Mouse (Mus musculus) intestine, postnatal 0 days (tissue): ENCODE measurements around the gene Slc29a3. TPM values are rescaled to one million over a fixed set of nuclear protein-coding genes. Genes with fewer than 3 reads are reported as not detected.

Experiments used
- ATAC-seq: fragments of 200-750 bp; cut with Nextera tagmentation; 2 replicates; pipeline ENCODE4 v1.8.0; 2017; ENCODE audit warnings: mild to moderate bottlenecking, moderate TSS enrichment, moderate library complexity
- H3K27ac ChIP-seq: fragments of 300-500 bp; sonication (generic); 2 replicates; pipeline ENCODE4 v1.5.1; 2014; ENCODE audit warnings: mild to moderate bottlenecking, low read depth, low read length, moderate library complexity
- H3K27me3 ChIP-seq: fragments of 300-500 bp; sonication (generic); replicated peaks from 2 replicates; pipeline ENCODE4 v1.6.1; 2014; ENCODE audit warnings: low read length, mixed read lengths; ENCODE audit not compliant: control insufficient read depth, insufficient read depth
- H3K36me3 ChIP-seq: fragments of 300-500 bp; sonication (generic); 2 replicates; pipeline ENCODE4 v1.6.1; 2014; ENCODE audit warnings: mild to moderate bottlenecking, moderate library complexity; ENCODE audit not compliant: control insufficient read depth, insufficient read depth
- H3K4me1 ChIP-seq: fragments of 300-500 bp; sonication (generic); replicated peaks from 2 replicates; pipeline ENCODE4 v1.6.1; 2014; ENCODE audit warnings: antibody characterized with exemption, low read length, mixed read lengths; ENCODE audit not compliant: control insufficient read depth, insufficient read depth
- H3K4me2 ChIP-seq: fragments of 300-500 bp; sonication (generic); replicated peaks from 2 replicates; pipeline ENCODE4 v1.6.1; 2014; ENCODE audit warnings: low read depth, mild to moderate bottlenecking, moderate library complexity
- H3K4me3 ChIP-seq: fragments of 300-500 bp; sonication (generic); 2 replicates; pipeline ENCODE4 v1.5.1; 2014; ENCODE audit warnings: low read depth, low read length
- H3K9ac ChIP-seq: fragments of 300-500 bp; sonication (generic); 2 replicates; pipeline ENCODE4 v1.6.1; 2014; ENCODE audit warnings: mild to moderate bottlenecking, low read depth, low read length
- H3K9me3 ChIP-seq: fragments of 300-500 bp; sonication (generic); 2 replicates; pipeline ENCODE4 v1.6.1; 2016; ENCODE audit warnings: mixed run types; ENCODE audit not compliant: control insufficient read depth
- CTCF ChIP-seq: sonication (generic); IDR thresholded peaks from 2 replicates; pipeline ENCODE4 v1.5.1; 2016; ENCODE audit warnings: low read depth, mild to moderate bottlenecking, control low read depth, antibody characterized with exemption, moderate library complexity
- WGBS: fragments of 180-500 bp; shearing (Covaris S2); extraction: QIAGEN DNeasy Blood & Tissue Kit; methylation state at CpG from one replicate; pipeline ENCODE4 v1.1.7; 2014; 5-methylcytosine and 5-hydroxymethylcytosine counted together
- polyA plus RNA-seq: library from polyadenylated mRNA; unstranded; fragments of >200 nt; fragmentation: Nextera tagmentation; extraction: Ambion mirVana; gene quantifications from 2 replicates; pipeline ENCODE4 v1.2.1, GENCODE M21; 2015

Gene Slc29a3
- polyA plus RNA-seq, 1 experiment from 2014 or later = 6.3 TPM

- no peak for ATAC-seq
- no peaks in the 10 kb centered on the region for H3K9me3 ChIP-seq
- no peak overlapping the region for H3K27ac ChIP-seq
- H3K9ac ChIP-seq = no peak overlapping the region
- no peak overlapping the region for H3K4me2 ChIP-seq
- no peaks in the 10 kb centered on the region for H3K36me3 ChIP-seq
- no peaks in the 10 kb centered on the region for H3K27me3 ChIP-seq
- peaks cover 12% of the 10 kb centered on the region; the same call in 1 of the 2 replicates for H3K4me1 ChIP-seq
- WGBS = 63% methylated on average over 7 of the region's 7 CpGs
- no peak overlapping the region for H3K4me3 ChIP-seq
- TF ChIP-seq CTCF = no peak
Observed at GRCm38 (mm10) chr10:60796474-60796873, 43.9 kb upstream of the Slc29a3 start.

GRCm38 (mm10) chr10:60796028-60796427 lies 43.4 kb upstream of the Slc29a3 start:
- Histone ChIP-seq H3K4me1 (peaks cover 11% of the 10 kb centered on the region; the same call in 1 of the 2 replicates), H3K9ac (no peak overlapping the region), H3K4me2 (no peak overlapping the region), H3K4me3 (no peak overlapping the region), H3K9me3 (no peaks in the 10 kb centered on the region), H3K36me3 (no peaks in the 10 kb centered on the region), H3K27ac (no peak overlapping the region), H3K27me3 (no peaks in the 10 kb centered on the region)
- 53% methylated on average over 5 of the region's 5 CpGs for WGBS
- ATAC-seq = no peak
- TF ChIP-seq CTCF = 0 out of 2 replicates have a peak, but pooled peaks have one; percentile 2

- Histone ChIP-seq H3K4me1 (0 out of 2 replicates have a peak, but pooled peaks cover 7% of the 10 kb centered on the region), H3K9me3 (no peaks in the 10 kb centered on the region), H3K27ac (peak overlapping the region; percentile 41), H3K4me3 (no peak overlapping the region), H3K36me3 (no peaks in the 10 kb centered on the region), H3K27me3 (no peaks in the 10 kb centered on the region), H3K4me2 (no peak overlapping the region), H3K9ac (no peak overlapping the region)
- 38% methylated on average over 8 of the region's 8 CpGs for WGBS
- 0 out of 2 replicates have a peak, but pooled peaks have one; percentile 16 for ATAC-seq
- no peak for TF ChIP-seq CTCF
Observed at GRCm38 (mm10) chr10:60794792-60795191, 42.2 kb upstream of the Slc29a3 start.

DNA sequence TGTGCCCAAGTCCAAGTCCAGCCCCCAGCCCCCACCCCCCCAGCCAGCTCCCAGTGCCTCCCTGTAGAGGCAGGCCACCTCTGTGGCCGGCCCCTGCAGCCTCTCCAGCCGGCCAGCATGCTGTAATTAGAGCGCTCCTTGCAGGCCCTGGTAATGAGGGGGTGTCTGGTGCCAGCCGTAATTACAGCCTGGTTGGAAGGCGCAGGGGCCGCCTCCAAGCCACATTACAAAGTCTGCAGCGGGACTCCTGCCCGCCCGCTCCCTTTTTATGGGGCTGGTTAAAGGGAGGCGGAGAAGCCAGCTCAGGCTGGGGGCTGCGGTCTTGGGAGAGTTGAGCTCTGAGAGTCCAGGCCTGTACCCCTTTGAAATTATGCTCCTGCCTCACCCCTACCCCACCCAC lies 41.8 kb upstream of the Slc29a3 start:
- H3K4me3 ChIP-seq = no peak overlapping the region
- ATAC-seq = 0 out of 2 replicates have a peak, but pooled peaks have one; percentile 3
- H3K27ac ChIP-seq = peak overlapping the region; percentile 41; the same call in 1 of the 2 replicates
- H3K27me3 ChIP-seq = no peaks in the 10 kb centered on the region
- H3K36me3 ChIP-seq = no peaks in the 10 kb centered on the region
- no peak for TF ChIP-seq CTCF
- WGBS = 40% methylated on average over 11 of the region's 11 CpGs
- H3K4me1 ChIP-seq = 0 out of 2 replicates have a peak, but pooled peaks cover 7% of the 10 kb centered on the region
- H3K4me2 ChIP-seq = no peak overlapping the region
- H3K9me3 ChIP-seq = no peaks in the 10 kb centered on the region
- H3K9ac ChIP-seq = no peak overlapping the region

GRCm38 (mm10) chr10:60792841-60793240 lies 40.2 kb upstream of the Slc29a3 start:
- peak overlapping the region; percentile 25 for H3K4me2 ChIP-seq
- ATAC-seq = peak; percentile 54
- 21% methylated on average over 11 of the region's 11 CpGs for WGBS
- no peak for TF ChIP-seq CTCF
- H3K9me3 ChIP-seq = no peaks in the 10 kb centered on the region
- H3K27ac ChIP-seq = peak overlapping the region; percentile 54
- no peaks in the 10 kb centered on the region for H3K36me3 ChIP-seq
- H3K27me3 ChIP-seq = no peaks in the 10 kb centered on the region
- 0 out of 2 replicates have a peak, but pooled peaks cover 6% of the 10 kb centered on the region for H3K4me1 ChIP-seq
- H3K4me3 ChIP-seq = no peak overlapping the region
- H3K9ac ChIP-seq = no peak overlapping the region

DNA sequence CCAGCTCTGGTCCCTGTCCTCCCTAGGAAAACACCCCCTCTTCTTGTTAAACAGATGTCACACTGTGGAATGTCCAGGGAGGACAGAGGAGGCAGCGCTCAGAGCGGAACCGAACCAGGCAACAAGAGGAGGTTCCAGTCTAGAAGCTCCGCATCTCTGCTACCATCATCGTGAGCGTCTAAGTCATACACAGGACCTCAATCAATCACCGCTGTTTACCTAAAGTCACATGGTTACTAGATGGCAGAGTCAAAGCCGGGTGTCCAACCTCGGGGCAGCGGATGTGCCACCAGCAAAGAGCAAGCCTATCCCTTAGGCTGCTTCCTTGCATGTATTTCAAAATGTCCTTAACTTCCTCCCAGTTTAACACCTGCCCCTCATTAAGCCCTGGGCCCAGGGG lies 39.8 kb upstream of the Slc29a3 start:
- no peaks in the 10 kb centered on the region for H3K9me3 ChIP-seq
- peak overlapping the region; percentile 25 for H3K4me2 ChIP-seq
- H3K27ac ChIP-seq = peak overlapping the region; percentile 11; the same call in 1 of the 2 replicates
- H3K4me3 ChIP-seq = no peak overlapping the region
- H3K27me3 ChIP-seq = no peaks in the 10 kb centered on the region
- H3K4me1 ChIP-seq = 0 out of 2 replicates have a peak, but pooled peaks cover 4% of the 10 kb centered on the region
- no peaks in the 10 kb centered on the region for H3K36me3 ChIP-seq
- H3K9ac ChIP-seq = no peak overlapping the region
- peak; percentile 3; the same call in 1 of the 2 replicates for ATAC-seq
- no peak for TF ChIP-seq CTCF
- WGBS = 25% methylated on average over 10 of the region's 10 CpGs
